Mouse (Mus musculus) limb, embryonic 10.5 days (tissue): Measurements from ENCODE around the gene Trim65. TPM values are rescaled to one million over a fixed set of nuclear protein-coding genes. Genes with fewer than 3 reads are reported as not detected.
A peak's percentile ranks its signal among the peaks of the same experiment; 100 is the strongest.

Source experiments
- DNase-seq: peaks from one replicate; pipeline ENCODE4 v3.0.0-alpha.2; 2017; ENCODE audit warnings: low spot score
- H3K27ac ChIP-seq: fragments of 300-500 bp; sonication (generic); 2 replicates; pipeline ENCODE4 v1.5.1; 2016; ENCODE audit warnings: mild to moderate bottlenecking
- H3K27me3 ChIP-seq: fragments of 300-500 bp; sonication (generic); 2 replicates; pipeline ENCODE4 v1.6.1; 2016; ENCODE audit warnings: low read depth, mild to moderate bottlenecking; ENCODE audit not compliant: poor library complexity, severe bottlenecking
- H3K36me3 ChIP-seq: fragments of 300-500 bp; sonication (generic); 2 replicates; pipeline ENCODE4 v1.6.1; 2016; ENCODE audit warnings: mild to moderate bottlenecking, moderate library complexity
- H3K4me1 ChIP-seq: fragments of 300-500 bp; sonication (generic); 2 replicates; pipeline ENCODE4 v1.6.1; 2016
- H3K4me3 ChIP-seq: fragments of 300-500 bp; sonication (generic); 2 replicates; pipeline ENCODE4 v1.5.1; 2016; ENCODE audit warnings: mild to moderate bottlenecking, moderate library complexity
- H3K9me3 ChIP-seq: fragments of 300-500 bp; sonication (generic); replicated peaks from 2 replicates; pipeline ENCODE4 v1.6.1; 2016; ENCODE audit warnings: mild to moderate bottlenecking
- WGBS: fragments of 180-500 bp; shearing (Covaris S2); methylation state at CpG from one replicate; pipeline ENCODE4 v1.1.7; 2016; 5-methylcytosine and 5-hydroxymethylcytosine counted together
- polyA plus RNA-seq: library from polyadenylated mRNA; unstranded; fragments of >200 nt; fragmentation: Nextera tagmentation; extraction: Ambion mirVana; gene quantifications from 2 replicates; pipeline ENCODE4 v1.2.1, GENCODE M21; 2016

Trim65 gene
- polyA plus RNA-seq, 1 experiment from 2014 or later = 2.1 TPM

GRCm38 (mm10) chr11:116150960-116151359 lies 20.0 kb upstream of the Trim65 start:
- H3K4me3 ChIP-seq = no peak overlapping the region

GRCm38 (mm10) chr11:116149341-116149740 lies 18.4 kb upstream of the Trim65 start:
- Histone ChIP-seq H3K27me3 (no peaks in the 10 kb centered on the region), H3K4me3 (no peak overlapping the region), H3K36me3 (peaks cover 100% of the 10 kb centered on the region), H3K9me3 (no peaks in the 10 kb centered on the region), H3K4me1 (peaks cover 33% of the 10 kb centered on the region), H3K27ac (no peak overlapping the region)
- WGBS = 77% methylated on average over 6 of the region's 6 CpGs
- DNase-seq = no peak

More at GRCm38 (mm10) chr11:116150960-116151359, 20.0 kb upstream of the Trim65 start:
- H3K9me3 ChIP-seq = no peaks in the 10 kb centered on the region
- no peak for DNase-seq
- no peak overlapping the region for H3K27ac ChIP-seq
- WGBS = 93% methylated on average over 2 of the region's 2 CpGs
- H3K36me3 ChIP-seq = peaks cover 100% of the 10 kb centered on the region
- no peaks in the 10 kb centered on the region for H3K27me3 ChIP-seq
- peaks cover 28% of the 10 kb centered on the region for H3K4me1 ChIP-seq

- H3K36me3 ChIP-seq = peaks cover 100% of the 10 kb centered on the region
- no peak overlapping the region for H3K27ac ChIP-seq
- H3K27me3 ChIP-seq = no peaks in the 10 kb centered on the region
- no peaks in the 10 kb centered on the region for H3K9me3 ChIP-seq
- 52% methylated on average over 20 of the region's 20 CpGs for WGBS
- H3K4me1 ChIP-seq = peaks cover 33% of the 10 kb centered on the region
- no peak for DNase-seq
- no peak overlapping the region for H3K4me3 ChIP-seq
Observed at GRCm38 (mm10) chr11:116148761-116149221, 17.9 kb upstream of the Trim65 start.

- Histone ChIP-seq H3K4me3 (no peak overlapping the region), H3K9me3 (no peaks in the 10 kb centered on the region), H3K27me3 (no peaks in the 10 kb centered on the region), H3K4me1 (peaks cover 44% of the 10 kb centered on the region), H3K27ac (no peak overlapping the region; the same call in 1 of the 2 replicates), H3K36me3 (peaks cover 100% of the 10 kb centered on the region)
- WGBS = 78% methylated on average over 25 of the region's 25 CpGs
- no peak for DNase-seq
Observed at GRCm38 (mm10) chr11:116146294-116146985, 15.5 kb upstream of the Trim65 start.

- WGBS = 66% methylated on average over 18 of the region's 18 CpGs
- peak overlapping the region; percentile 11 for H3K27ac ChIP-seq
- no peaks in the 10 kb centered on the region for H3K9me3 ChIP-seq
- no peaks in the 10 kb centered on the region for H3K27me3 ChIP-seq
- peaks cover 95% of the 10 kb centered on the region for H3K36me3 ChIP-seq
- peaks cover 44% of the 10 kb centered on the region for H3K4me1 ChIP-seq
- DNase-seq = no peak
- no peak overlapping the region for H3K4me3 ChIP-seq
Observed at GRCm38 (mm10) chr11:116145481-116146293, 14.8 kb upstream of the Trim65 start.

- H3K36me3 ChIP-seq = peaks cover 73% of the 10 kb centered on the region
- H3K27ac ChIP-seq = no peak overlapping the region
- 96% methylated on average over 3 of the region's 3 CpGs for WGBS
- no peak overlapping the region for H3K4me3 ChIP-seq
- H3K4me1 ChIP-seq = peaks cover 41% of the 10 kb centered on the region
- H3K27me3 ChIP-seq = no peaks in the 10 kb centered on the region
- no peak for DNase-seq
- H3K9me3 ChIP-seq = no peaks in the 10 kb centered on the region
Observed at GRCm38 (mm10) chr11:116143468-116143867, 12.5 kb upstream of the Trim65 start.

- H3K27me3 ChIP-seq = no peaks in the 10 kb centered on the region
- no peaks in the 10 kb centered on the region for H3K9me3 ChIP-seq
- 71% methylated on average over 10 of the region's 10 CpGs for WGBS
- DNase-seq = no peak
- no peak overlapping the region for H3K4me3 ChIP-seq
- peaks cover 38% of the 10 kb centered on the region for H3K4me1 ChIP-seq
- H3K27ac ChIP-seq = peak overlapping the region; percentile 32; the same call in 1 of the 2 replicates
- peaks cover 62% of the 10 kb centered on the region for H3K36me3 ChIP-seq
Observed at GRCm38 (mm10) chr11:116142211-116142991, 11.5 kb upstream of the Trim65 start.

- peak; percentile 99 for DNase-seq
- Histone ChIP-seq H3K4me3 (peak within 1 kb of the TSS; percentile 95), H3K9me3 (no peaks in the 10 kb centered on the region), H3K36me3 (peaks cover 60% of the 10 kb centered on the region), H3K27ac (peak within 1 kb of the TSS; percentile 94), H3K4me1 (peaks cover 31% of the 10 kb centered on the region), H3K27me3 (no peaks in the 10 kb centered on the region)
- WGBS = under 1% methylated on average over 60 of the region's 60 CpGs
Observed at GRCm38 (mm10) chr11:116138468-116139138, 7.7 kb upstream of the Trim65 start, which contains the start of gene Mrpl38. Gene Mrpl38 (minus strand): TSS chr11:116138868.

GRCm38 (mm10) chr11:116138096-116138467 lies 7.2 kb upstream of the Trim65 start:
- Histone ChIP-seq H3K36me3 (peaks cover 60% of the 10 kb centered on the region), H3K27ac (peak overlapping the region; percentile 94), H3K4me1 (peaks cover 34% of the 10 kb centered on the region), H3K9me3 (no peaks in the 10 kb centered on the region), H3K4me3 (peak overlapping the region; percentile 95), H3K27me3 (no peaks in the 10 kb centered on the region)
- WGBS = 2% methylated on average over 20 of the region's 20 CpGs
- DNase-seq = no peak

- Histone ChIP-seq H3K4me1 (peaks cover 50% of the 10 kb centered on the region), H3K9me3 (no peaks in the 10 kb centered on the region), H3K4me3 (no peak overlapping the region), H3K36me3 (peaks cover 60% of the 10 kb centered on the region), H3K27me3 (peaks cover 5% of the 10 kb centered on the region; the same call in 1 of the 2 replicates), H3K27ac (no peak overlapping the region)
- 88% methylated on average over 10 of the region's 10 CpGs for WGBS
- DNase-seq = no peak
Observed at GRCm38 (mm10) chr11:116134171-116134570, 3.2 kb upstream of the Trim65 start.

GRCm38 (mm10) chr11:116133497-116133896 lies 2.6 kb upstream of the Trim65 start:
- Histone ChIP-seq H3K4me3 (no peak overlapping the region), H3K4me1 (peaks cover 47% of the 10 kb centered on the region), H3K9me3 (no peaks in the 10 kb centered on the region), H3K27ac (0 out of 2 replicates have a peak overlapping the region, but pooled peaks have one; percentile 17), H3K27me3 (peaks cover 8% of the 10 kb centered on the region; the same call in 1 of the 2 replicates), H3K36me3 (peaks cover 60% of the 10 kb centered on the region)
- no peak for DNase-seq
- 65% methylated on average over 5 of the region's 5 CpGs for WGBS
